Mouse (Mus musculus) erythroid progenitor cell, adult 5-6 weeks (primary cell): ENCODE measurements around the gene Vrk1. TPM values are rescaled to one million over a fixed set of nuclear protein-coding genes. Genes with fewer than 3 reads are reported as not detected.

Experiments
- ATAC-seq: replicated peaks from 2 replicates; pipeline ENCODE4 v1.8.0; 2016; ENCODE audit warnings: moderate number of reproducible peaks, mild to moderate bottlenecking, moderate TSS enrichment, inconsistent platforms; ENCODE audit not compliant: poor library complexity, low FRiP score, severe bottlenecking
- total RNA-seq, 2 experiments: library from RNA; stranded (forward) in 1 of 2; stranded (reverse) in 1 of 2; fragments of 150-400 nt in 1 of 2; fragments of 186-747, 209-891 nt in 1 of 2; gene quantifications; 2 replicates each; pipeline versions ENCODE4 v1.2.3 to v1.2.4; 2015 to 2017; ENCODE audit warnings: low replicate concordance in 2 of 2

Vrk1 gene
- total RNA-seq, 2 experiments from 2014 or later = 56.6 to 94.3 TPM

GRCm38 (mm10) chr12:105995940-105996339 lies 14.1 kb upstream of the Vrk1 start:
- ATAC-seq = no peak

GRCm38 (mm10) chr12:105997028-105997786 lies 12.8 kb upstream of the Vrk1 start:
- ATAC-seq = no peak

GRCm38 (mm10) chr12:106001775-106002174 lies 8.3 kb upstream of the Vrk1 start:
- ATAC-seq = no peak

- no peak for ATAC-seq
Measured at GRCm38 (mm10) chr12:106004719-106005118, 5.3 kb upstream of the Vrk1 start.

- ATAC-seq = peak; percentile 32; the same call in 1 of the 2 replicates
Measured at GRCm38 (mm10) chr12:106006218-106006617, 3.8 kb upstream of the Vrk1 start.

- ATAC-seq = no peak
Measured at GRCm38 (mm10) chr12:106008348-106009050, 1.5 kb upstream of the Vrk1 start.

GRCm38 (mm10) chr12:106009122-106009870 lies 732 bp upstream of the Vrk1 start:
- no peak for ATAC-seq

- no peak for ATAC-seq
Measured at GRCm38 (mm10) chr12:106012161-106012560, 2.1 kb downstream of the Vrk1 start.

- no peak for ATAC-seq
Measured at GRCm38 (mm10) chr12:106016265-106017012, 6.4 kb downstream of the Vrk1 start.

GRCm38 (mm10) chr12:106020063-106020462 lies 10.0 kb downstream of the Vrk1 start:
- ATAC-seq = no peak

GRCm38 (mm10) chr12:106023652-106024051 lies 13.6 kb downstream of the Vrk1 start:
- ATAC-seq = no peak

- peak; percentile 70 for ATAC-seq
Measured at GRCm38 (mm10) chr12:106025416-106025815, 15.4 kb downstream of the Vrk1 start.

- peak; percentile 86 for ATAC-seq
Measured at GRCm38 (mm10) chr12:106026385-106027134, 16.5 kb downstream of the Vrk1 start.

GRCm38 (mm10) chr12:106027372-106027771 lies 17.3 kb downstream of the Vrk1 start:
- ATAC-seq = no peak

- no peak for ATAC-seq
Measured at GRCm38 (mm10) chr12:106029582-106029981, 19.6 kb downstream of the Vrk1 start.

GRCm38 (mm10) chr12:106030146-106030745 lies 20.2 kb downstream of the Vrk1 start:
- no peak for ATAC-seq

- ATAC-seq = no peak
Measured at GRCm38 (mm10) chr12:106030796-106031195, 20.8 kb downstream of the Vrk1 start.

- no peak for ATAC-seq
Measured at GRCm38 (mm10) chr12:106031916-106032315, 21.9 kb downstream of the Vrk1 start.

- no peak for ATAC-seq
Measured at GRCm38 (mm10) chr12:106032361-106032760, 22.3 kb downstream of the Vrk1 start.
